ENCODE assay signal across 8 mouse cellular contexts in genomic region chr2:167632731-167633536, GRCm38 (mm10). TPM values are rescaled to one million over a fixed set of nuclear protein-coding genes. Genes with fewer than 3 reads are reported as not detected.
DNase-seq lines count a peak whose midpoint lies in the region; ATAC-seq lines count a peak whose summit lies in the region.

No protein-coding gene starts in this region.

- no peaks in the 10 kb centered on the region for H3K9me3 ChIP-seq in kidney, embryonic 14.5 days (ENCODE audit: control insufficient read depth, low read length)
- no peaks in the 10 kb centered on the region for H3K9me3 ChIP-seq in hindbrain, embryonic 14.5 days (ENCODE audit: control insufficient read depth, low read length)
- H3K9me3 ChIP-seq in midbrain, embryonic 15.5 days, result no peaks in the 10 kb centered on the region

- peak overlapping the region; percentile 88 for H3K27ac ChIP-seq in kidney, embryonic 14.5 days (ENCODE audit: low read depth, low read length)
- H3K27ac ChIP-seq in brown adipose tissue, adult 24 weeks (replicated peaks; ENCODE audit: low read depth, low read length), result peak overlapping the region; percentile 90
- H3K27ac ChIP-seq in hindbrain, embryonic 14.5 days, result peak overlapping the region; percentile 77; the same call in 1 of the 2 replicates
- peak overlapping the region; percentile 90 for H3K27ac ChIP-seq in midbrain, embryonic 15.5 days

- H3K4me3 ChIP-seq in kidney, embryonic 14.5 days (ENCODE audit: low read length), result peak overlapping the region; percentile 92; the same call in 1 of the 2 replicates
- H3K4me3 ChIP-seq in brown adipose tissue, adult 24 weeks (ENCODE audit: insufficient read depth, low read depth, low read length), result peak overlapping the region; percentile 69
- H3K4me3 ChIP-seq in hindbrain, embryonic 14.5 days (replicated peaks; ENCODE audit: low read length), result peak overlapping the region; percentile 85
- peak overlapping the region; percentile 79 for H3K4me3 ChIP-seq in midbrain, embryonic 15.5 days

- no peak for DNase-seq in kidney, adult 9 months
- DNase-seq in hindbrain, embryonic 14.5 days (ENCODE audit: low spot score), result no peak
- DNase-seq in right cerebral cortex, postnatal 10 days (ENCODE audit: low spot score in 2 of 2), result no peak
- no peak for DNase-seq in left cerebral cortex, adult 18-20 months (ENCODE audit: low spot score in 2 of 2)

- WGBS in kidney, embryonic 14.5 days, result 84% methylated on average over 12 of the region's 12 CpGs
- WGBS in hindbrain, embryonic 14.5 days, result 83% methylated on average over 12 of the region's 12 CpGs
- 83% methylated on average over 12 of the region's 12 CpGs for WGBS in midbrain, embryonic 15.5 days

- H3K36me3 ChIP-seq in kidney, embryonic 14.5 days (ENCODE audit: control insufficient read depth, insufficient read depth, low read length), result peaks cover 7% of the 10 kb centered on the region
- no peaks in the 10 kb centered on the region; the same call in 1 of the 2 replicates for H3K36me3 ChIP-seq in hindbrain, embryonic 14.5 days (replicated peaks; ENCODE audit: control insufficient read depth, insufficient read depth)
- no peaks in the 10 kb centered on the region for H3K36me3 ChIP-seq in midbrain, embryonic 15.5 days (replicated peaks)

- peaks cover 29% of the 10 kb centered on the region for H3K4me1 ChIP-seq in kidney, embryonic 14.5 days (ENCODE audit: control insufficient read depth, insufficient read depth, low read length)
- H3K4me1 ChIP-seq in brown adipose tissue, adult 24 weeks (ENCODE audit: control insufficient read depth, insufficient read depth, insufficient read length, low read length), result peaks cover 23% of the 10 kb centered on the region
- H3K4me1 ChIP-seq in hindbrain, embryonic 14.5 days (replicated peaks; ENCODE audit: control insufficient read depth, insufficient read depth, low read length), result peaks cover 32% of the 10 kb centered on the region
- H3K4me1 ChIP-seq in midbrain, embryonic 15.5 days, result peaks cover 47% of the 10 kb centered on the region

- no peak for ATAC-seq in kidney, embryonic 14.5 days (ENCODE audit: low FRiP score, low TSS enrichment)
- no peak for ATAC-seq in hindbrain, embryonic 14.5 days (ENCODE audit: low FRiP score)
- ATAC-seq in midbrain, embryonic 15.5 days (replicated peaks), result no peak
- no peak for ATAC-seq in frontal cortex, adult (ENCODE audit: low TSS enrichment)

- H3K9ac ChIP-seq in kidney, embryonic 14.5 days (ENCODE audit: low read depth, low read length), result peak overlapping the region; percentile 96
- peak overlapping the region; percentile 94 for H3K9ac ChIP-seq in hindbrain, embryonic 14.5 days
- peak overlapping the region; percentile 90; the same call in 1 of the 2 replicates for H3K9ac ChIP-seq in midbrain, embryonic 15.5 days

- H3K27me3 ChIP-seq in kidney, embryonic 14.5 days (ENCODE audit: control insufficient read depth, insufficient read depth, low read length), result no peaks in the 10 kb centered on the region
- H3K27me3 ChIP-seq in hindbrain, embryonic 14.5 days (ENCODE audit: control insufficient read depth, insufficient read depth, low read length), result no peaks in the 10 kb centered on the region
- H3K27me3 ChIP-seq in midbrain, embryonic 15.5 days (replicated peaks), result no peaks in the 10 kb centered on the region

- H3K4me2 ChIP-seq in kidney, embryonic 14.5 days (replicated peaks; ENCODE audit: low read depth, low read length), result peak overlapping the region; percentile 88
- H3K4me2 ChIP-seq in hindbrain, embryonic 14.5 days (replicated peaks), result peak overlapping the region; percentile 65
- peak overlapping the region; percentile 57 for H3K4me2 ChIP-seq in midbrain, embryonic 15.5 days

RNA-seq across cellular contexts. Expression of gene Ube2v1, which starts 1.0 kb away (rescaled TPM):
- polyA plus RNA-seq in kidney, embryonic 14.5 days (2014; fragmentation: Nextera tagmentation; extraction: Ambion mirVana), result 212 and 283 TPM in 2 replicates
- 113 and 141 TPM in 2 replicates for polyA plus RNA-seq in brown adipose tissue, adult 24 weeks (2012; ENCODE audit: insufficient read depth, insufficient read length, missing spikeins)
- polyA plus RNA-seq in hindbrain, embryonic 14.5 days (2014; fragmentation: Nextera tagmentation; extraction: Ambion mirVana), result 302 and 313 TPM in 2 replicates
- 327 TPM in 2 replicates for polyA plus RNA-seq in midbrain, embryonic 15.5 days (2015; fragmentation: Nextera tagmentation; extraction: Ambion mirVana)
- total RNA-seq in left cerebral cortex, adult 18-20 months (2021), result 100 to 1,000 TPM; 259 to 266 TPM

RNA-seq across cellular contexts. Expression of gene Gm20431, which starts 28.4 kb away (rescaled TPM):
- polyA plus RNA-seq in kidney, embryonic 14.5 days (2014; fragmentation: Nextera tagmentation; extraction: Ambion mirVana), result 5.6 and 6.1 TPM in 2 replicates
- 1.3 TPM in 1 of 2 replicates, not detected in the other for polyA plus RNA-seq in brown adipose tissue, adult 24 weeks (2012; ENCODE audit: insufficient read depth, insufficient read length, missing spikeins)
- polyA plus RNA-seq in hindbrain, embryonic 14.5 days (2014; fragmentation: Nextera tagmentation; extraction: Ambion mirVana), result 15.5 and 19.8 TPM in 2 replicates
- 10.5 and 10.7 TPM in 2 replicates for polyA plus RNA-seq in midbrain, embryonic 15.5 days (2015; fragmentation: Nextera tagmentation; extraction: Ambion mirVana)
- 10 to 100 TPM; 32.2 to 33.5 TPM for total RNA-seq in left cerebral cortex, adult 18-20 months (2021)

RNA-seq across cellular contexts. Expression of gene Cebpb, which starts 55.8 kb away (rescaled TPM):
- polyA plus RNA-seq in kidney, embryonic 14.5 days (2014; fragmentation: Nextera tagmentation; extraction: Ambion mirVana), result 7.7 and 8.3 TPM in 2 replicates
- 226 and 227 TPM in 2 replicates for polyA plus RNA-seq in brown adipose tissue, adult 24 weeks (2012; ENCODE audit: insufficient read depth, insufficient read length, missing spikeins)
- 3.5 and 3.6 TPM in 2 replicates for polyA plus RNA-seq in hindbrain, embryonic 14.5 days (2014; fragmentation: Nextera tagmentation; extraction: Ambion mirVana)
- 1.3 and 2.0 TPM in 2 replicates for polyA plus RNA-seq in midbrain, embryonic 15.5 days (2015; fragmentation: Nextera tagmentation; extraction: Ambion mirVana)
- total RNA-seq in left cerebral cortex, adult 18-20 months (2021), result 10 to 100 TPM; 15.9 to 17.3 TPM

RNA-seq across cellular contexts. Expression of gene Tmem189, which starts 56.7 kb away (rescaled TPM):
- polyA plus RNA-seq in kidney, embryonic 14.5 days (2014; fragmentation: Nextera tagmentation; extraction: Ambion mirVana), result 37.9 and 52.8 TPM in 2 replicates
- 12.7 and 19.3 TPM in 2 replicates for polyA plus RNA-seq in brown adipose tissue, adult 24 weeks (2012; ENCODE audit: insufficient read depth, insufficient read length, missing spikeins)
- 33.9 and 37.5 TPM in 2 replicates for polyA plus RNA-seq in hindbrain, embryonic 14.5 days (2014; fragmentation: Nextera tagmentation; extraction: Ambion mirVana)
- polyA plus RNA-seq in midbrain, embryonic 15.5 days (2015; fragmentation: Nextera tagmentation; extraction: Ambion mirVana), result 33.4 and 37.9 TPM in 2 replicates
- 10 to 100 TPM; 43.3 to 44.4 TPM for total RNA-seq in left cerebral cortex, adult 18-20 months (2021)

Comparison
In these comparisons a context has a peak if more than half of its experiments do, and no peak if none do; other contexts are left out.
1. RNA of gene Cebpb, which starts 55.8 kb away (polyA plus RNA-seq): 226 to 227 TPM in brown adipose tissue, adult 24 weeks; 7.7 to 8.3 TPM in kidney, embryonic 14.5 days, 3.5 to 3.6 TPM in hindbrain, embryonic 14.5 days and 1.3 to 2.0 TPM in midbrain, embryonic 15.5 days; every median in the first group is over 10 times any median in the second.
2. Peak in every context shown above with its lines, with median percentiles within 50 percentile points of each other: H3K27ac ChIP-seq, H3K4me2 ChIP-seq, H3K4me3 ChIP-seq and H3K9ac ChIP-seq.